Mouse (Mus musculus) common myeloid progenitor, adult 5-6 weeks (primary cell): ENCODE results near the gene Cd300a. TPM values are rescaled to one million over a fixed set of nuclear protein-coding genes. Genes with fewer than 3 reads are reported as not detected.

Experiments
- ATAC-seq: replicated peaks from 2 replicates; pipeline ENCODE4 v1.8.0; 2016; ENCODE audit warnings: low read depth, mild to moderate bottlenecking, moderate TSS enrichment, inconsistent platforms; ENCODE audit not compliant: poor library complexity, severe bottlenecking
- total RNA-seq: library from RNA; stranded (forward); fragments of 200-1000, 187-1606 nt; gene quantifications from 2 replicates; pipeline ENCODE4 v1.2.3, GENCODE M21; 2017

Gene Cd300a
- total RNA-seq, 1 experiment from 2014 or later: 24.8 TPM

- no peak for ATAC-seq
Measured at GRCm38 (mm10) chr11:114865999-114866398, 23.8 kb upstream of the Cd300a start.

- no peak for ATAC-seq
Measured at GRCm38 (mm10) chr11:114866486-114867360, 23.1 kb upstream of the Cd300a start.

- ATAC-seq: no peak
Measured at GRCm38 (mm10) chr11:114867361-114868235, 22.2 kb upstream of the Cd300a start.

GRCm38 (mm10) chr11:114868280-114868679 lies 21.6 kb upstream of the Cd300a start:
- ATAC-seq: no peak

GRCm38 (mm10) chr11:114869787-114870186 lies 20.1 kb upstream of the Cd300a start:
- no peak for ATAC-seq

GRCm38 (mm10) chr11:114871540-114871939 lies 18.3 kb upstream of the Cd300a start:
- ATAC-seq: no peak

GRCm38 (mm10) chr11:114873022-114873817 lies 16.6 kb upstream of the Cd300a start:
- ATAC-seq: no peak

GRCm38 (mm10) chr11:114874226-114875145 lies 15.4 kb upstream of the Cd300a start:
- no peak for ATAC-seq

- ATAC-seq: no peak
Measured at GRCm38 (mm10) chr11:114875301-114875801, 14.5 kb upstream of the Cd300a start.

GRCm38 (mm10) chr11:114876176-114876575 lies 13.7 kb upstream of the Cd300a start:
- no peak for ATAC-seq

- ATAC-seq: no peak
Measured at GRCm38 (mm10) chr11:114876621-114877020, 13.2 kb upstream of the Cd300a start.

GRCm38 (mm10) chr11:114877145-114877544 lies 12.7 kb upstream of the Cd300a start:
- peak; percentile 20; the same call in 1 of the 2 replicates for ATAC-seq

- peak; percentile 79 for ATAC-seq
Measured at GRCm38 (mm10) chr11:114879666-114880065, 10.2 kb upstream of the Cd300a start.

- ATAC-seq: no peak
Measured at GRCm38 (mm10) chr11:114880185-114880584, 9.7 kb upstream of the Cd300a start.

- 0 out of 2 replicates have a peak, but pooled peaks have one; percentile 26 for ATAC-seq
Measured at GRCm38 (mm10) chr11:114880589-114880988, 9.3 kb upstream of the Cd300a start.

- ATAC-seq: no peak
Measured at GRCm38 (mm10) chr11:114883251-114883789, 6.5 kb upstream of the Cd300a start.

- ATAC-seq: peak; percentile 64
Measured at GRCm38 (mm10) chr11:114884380-114885100, 5.3 kb upstream of the Cd300a start.

- no peak for ATAC-seq
Measured at GRCm38 (mm10) chr11:114890542-114890941, 701 bp downstream of the Cd300a start.
